Mouse (Mus musculus): ENCODE measurements around the gene Trpv3. TPM values are rescaled to one million over a fixed set of nuclear protein-coding genes. Genes with fewer than 3 reads are reported as not detected.
"Not testable (repeated sequence)": the region's sequence is repeated elsewhere in the genome, so short reads cannot be mapped to it uniquely, and the experiment has no call there.

Gene Trpv3
- total RNA-seq, 2 experiments from 2014 or later: 0.10 TPM

- intact Hi-C loops (cut with DNase I): no loop called here
- DNase-seq: no peak
Observed at GRCm38 (mm10) chr11:73283926-73284325, 16.7 kb downstream of the Trpv3 start.

- intact Hi-C loops (cut with DNase I): no loop called here
Observed at GRCm38 (mm10) chr11:73284351-73284750, 17.2 kb downstream of the Trpv3 start.

GRCm38 (mm10) chr11:73289621-73290020, 22.4 kb downstream of the Trpv3 start:
- no peak for DNase-seq
- intact Hi-C loops (cut with DNase I): no loop called here

More at GRCm38 (mm10) chr11:73284351-73284750, 17.2 kb downstream of the Trpv3 start:
- DNase-seq: no peak

GRCm38 (mm10) chr11:73303123-73303522, 35.9 kb downstream of the Trpv3 start:
- intact Hi-C loops (cut with DNase I): no loop called here

GRCm38 (mm10) chr11:73315961-73316360, 48.8 kb downstream of the Trpv3 start:
- intact Hi-C loops (cut with DNase I): no loop called here
- DNase-seq: no peak

More at GRCm38 (mm10) chr11:73303123-73303522, 35.9 kb downstream of the Trpv3 start:
- no peak for DNase-seq

- DNase-seq; intact Hi-C loops (cut with DNase I): not testable (repeated sequence)
Observed at GRCm38 (mm10) chr11:73318581-73318980, 51.4 kb downstream of the Trpv3 start.

GRCm38 (mm10) chr11:73321064-73321463, 53.9 kb downstream of the Trpv3 start:
- DNase-seq; intact Hi-C loops (cut with DNase I): not testable (repeated sequence)

GRCm38 (mm10) chr11:73323906-73324830, 57.0 kb downstream of the Trpv3 start:
- intact Hi-C loops (cut with DNase I): no loop called here
- DNase-seq: no peak

GRCm38 (mm10) chr11:73326485-73326886, 59.3 kb downstream of the Trpv3 start:
- no peak for DNase-seq
- intact Hi-C loops (cut with DNase I): no loop called here

GRCm38 (mm10) chr11:73327361-73327760, 60.2 kb downstream of the Trpv3 start:
- intact Hi-C loops (cut with DNase I): no loop called here
- no peak for DNase-seq

- no peak for DNase-seq
- intact Hi-C loops (cut with DNase I): no loop called here
Observed at GRCm38 (mm10) chr11:73329442-73329841, 62.3 kb downstream of the Trpv3 start, which contains the start of the genes Aspa, Gm49340 and Spata22. Gene Aspa (minus strand): TSS chr11:73329596. Gene Gm49340 (plus strand): TSS chr11:73329741. Gene Spata22 (plus strand): TSS chr11:73329741.

- DNase-seq: no peak
- intact Hi-C loops (cut with DNase I): no loop called here
Observed at GRCm38 (mm10) chr11:73333357-73333756, 66.2 kb downstream of the Trpv3 start.

- no peak for DNase-seq
- intact Hi-C loops (cut with DNase I): no loop called here
Observed at GRCm38 (mm10) chr11:73336919-73337318, 69.7 kb downstream of the Trpv3 start.

Other genes with a start within 250 kb of the Trpv3 start
- gene Camkk1, start 248.4 kb upstream of the Trpv3 start, total RNA-seq (2021): 1 to 10 TPM; 1.4 to 1.8 TPM
- gene Ncbp3, start 219.6 kb upstream of the Trpv3 start, total RNA-seq (2021): 1 to 10 TPM; 7.6 to 7.8 TPM
- gene Itgae, start 176.8 kb upstream of the Trpv3 start, total RNA-seq (2021): under 1 TPM in 1 of 2 experiments, not detected in 1; 0.20 TPM
- 1 to 10 TPM in 1 of 2 experiments, under 1 TPM in 1; 0.81 to 1.3 TPM for gene Haspin, start 129.1 kb upstream of the Trpv3 start, total RNA-seq (2021)
- gene P2rx5, start 107.0 kb upstream of the Trpv3 start, total RNA-seq (2021): 1 to 10 TPM; 6.9 to 7.7 TPM
- gene Emc6, start 90.4 kb upstream of the Trpv3 start, total RNA-seq (2021): 10 to 100 TPM; 72.4 to 75.5 TPM
- 10 to 100 TPM; 55.3 to 62.3 TPM for gene Tax1bp3, start 90.3 kb upstream of the Trpv3 start, total RNA-seq (2021)
- 10 to 100 TPM; 11.3 to 11.7 TPM for gene Ctns, start 68.3 kb upstream of the Trpv3 start, total RNA-seq (2021)
- gene Shpk, start 67.9 kb upstream of the Trpv3 start, total RNA-seq (2021): 1 to 10 TPM; 1.2 to 1.5 TPM
- gene Trpv1, start 33.1 kb upstream of the Trpv3 start, total RNA-seq (2021): under 1 TPM in 1 of 2 experiments, not detected in 1; 0.12 TPM
- 1 to 10 TPM in 1 of 2 experiments, under 1 TPM in 1; 0.76 to 1.2 TPM for gene Aspa, start 62.2 kb downstream of the Trpv3 start, total RNA-seq (2021)
- gene Gm49340, start 62.4 kb downstream of the Trpv3 start, total RNA-seq (2021): not detected
- not detected for gene Spata22, start 62.4 kb downstream of the Trpv3 start, total RNA-seq (2021)
- gene Olfr20, start 83.4 kb downstream of the Trpv3 start, total RNA-seq (2021): not detected
- gene Olfr376, start 103.9 kb downstream of the Trpv3 start, total RNA-seq (2021): not detected
- gene Olfr1, start 132.2 kb downstream of the Trpv3 start, total RNA-seq (2021): not detected
- gene Olfr378, start 161.1 kb downstream of the Trpv3 start, total RNA-seq (2021): not detected
- not detected for gene Olfr380, start 190.1 kb downstream of the Trpv3 start, total RNA-seq (2021)
- not detected for gene Olfr381, start 224.2 kb downstream of the Trpv3 start, total RNA-seq (2021)
- not detected for gene Olfr382, start 249.8 kb downstream of the Trpv3 start, total RNA-seq (2021)